Mouse (Mus musculus): ENCODE measurements around the gene Rab3ip.

Rab3ip gene

GRCm38 (mm10) chr10:116957867-116958551, 7.4 kb upstream of the Rab3ip start:
- DNase-seq: no peak

- DNase-seq: no peak
Observed at GRCm38 (mm10) chr10:116956483-116957158, 6.1 kb upstream of the Rab3ip start.

- DNase-seq: no peak
Observed at GRCm38 (mm10) chr10:116955191-116955590, 4.6 kb upstream of the Rab3ip start.

GRCm38 (mm10) chr10:116950886-116951285, 317 bp upstream of the Rab3ip start:
- DNase-seq: peak; percentile 18

- peak; percentile 57 for DNase-seq
Observed at GRCm38 (mm10) chr10:116949111-116950008, 1.2 kb downstream of the Rab3ip start.

GRCm38 (mm10) chr10:116948414-116948813, 2.2 kb downstream of the Rab3ip start:
- no peak for DNase-seq

- DNase-seq: peak; percentile 17
Observed at GRCm38 (mm10) chr10:116944940-116945339, 5.6 kb downstream of the Rab3ip start.

GRCm38 (mm10) chr10:116944144-116944543, 6.4 kb downstream of the Rab3ip start:
- DNase-seq: no peak

- no peak for DNase-seq
Observed at GRCm38 (mm10) chr10:116943025-116943424, 7.5 kb downstream of the Rab3ip start.

GRCm38 (mm10) chr10:116935028-116935427, 15.5 kb downstream of the Rab3ip start:
- no peak for DNase-seq

GRCm38 (mm10) chr10:116933794-116934193, 16.8 kb downstream of the Rab3ip start:
- no peak for DNase-seq

GRCm38 (mm10) chr10:116932418-116932817, 18.2 kb downstream of the Rab3ip start:
- no peak for DNase-seq

- DNase-seq: no peak
Observed at GRCm38 (mm10) chr10:116931497-116932179, 18.9 kb downstream of the Rab3ip start.

- no peak for DNase-seq
Observed at GRCm38 (mm10) chr10:116930936-116931335, 19.6 kb downstream of the Rab3ip start.

GRCm38 (mm10) chr10:116930506-116930905, 20.1 kb downstream of the Rab3ip start:
- DNase-seq: no peak

- DNase-seq: no peak
Observed at GRCm38 (mm10) chr10:116928826-116929225, 21.7 kb downstream of the Rab3ip start.

- DNase-seq: no peak
Observed at GRCm38 (mm10) chr10:116926428-116927113, 24.0 kb downstream of the Rab3ip start.

GRCm38 (mm10) chr10:116923651-116924495, 26.7 kb downstream of the Rab3ip start:
- no peak for DNase-seq

GRCm38 (mm10) chr10:116922161-116922560, 28.4 kb downstream of the Rab3ip start:
- no peak for DNase-seq

GRCm38 (mm10) chr10:116921416-116921815, 29.2 kb downstream of the Rab3ip start:
- DNase-seq: no peak

GRCm38 (mm10) chr10:116920641-116921040, 29.9 kb downstream of the Rab3ip start:
- no peak for DNase-seq
